Comparison of ENCODE assay signal across 8 mouse cellular contexts in the genomic region with DNA sequence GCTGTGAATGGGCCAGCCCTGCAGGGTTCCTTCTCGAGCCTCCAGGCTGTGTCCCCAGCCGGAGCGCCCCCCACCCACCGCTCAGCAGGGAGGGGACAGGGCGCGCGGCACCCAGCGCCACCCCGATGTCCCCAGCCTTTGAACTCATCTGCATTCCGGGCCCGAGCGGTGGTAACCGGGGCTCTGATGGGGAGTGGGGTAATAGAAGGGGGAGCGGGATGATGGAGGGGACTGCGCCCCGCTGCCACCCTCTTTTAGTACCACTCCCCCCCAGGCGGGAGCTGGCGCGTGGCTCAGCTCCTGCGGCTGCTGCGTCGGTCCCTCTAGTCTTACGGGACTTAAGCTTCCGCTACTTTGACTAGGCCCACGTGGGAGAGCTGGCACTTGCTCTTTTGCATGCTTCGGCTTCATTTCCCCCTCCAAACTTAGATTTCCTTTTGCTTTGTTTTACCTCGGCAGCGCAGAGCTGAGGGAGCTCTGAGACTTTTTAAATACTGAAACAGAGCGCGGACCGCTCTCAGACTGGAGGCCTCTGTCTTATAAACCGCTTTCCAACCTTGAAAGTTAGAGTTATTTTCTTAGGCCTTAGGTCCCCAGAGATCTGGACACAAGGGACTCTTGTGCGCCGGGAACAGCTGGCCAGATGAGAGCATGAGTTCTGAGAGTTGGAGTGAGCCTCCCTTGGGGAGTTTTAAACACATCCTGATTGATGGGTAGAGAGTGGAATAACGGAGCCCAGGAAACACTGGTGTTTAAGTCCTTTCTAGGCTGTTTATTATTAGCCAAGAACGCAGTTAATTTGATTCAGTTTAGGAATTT. TPM values are rescaled to one million over a fixed set of nuclear protein-coding genes. Genes with fewer than 3 reads are reported as not detected.
DNase-seq lines count a peak whose midpoint lies in the region; ATAC-seq and TF ChIP-seq lines count a peak whose summit lies in the region.

No protein-coding gene starts in this region.

- TF ChIP-seq EP300 in heart, adult 2 months (IDR thresholded peaks at IDR 0.05; ENCODE audit: insufficient read depth, low read depth, low read length), result no peak

- H3K9ac ChIP-seq in heart, adult 2 months (ENCODE audit: low read depth, low read length), result peak overlapping the region; percentile 79
- H3K9ac ChIP-seq in liver, embryonic 16.5 days (ENCODE audit: low read depth, low read length), result peak overlapping the region; percentile 63
- peak overlapping the region; percentile 86 for H3K9ac ChIP-seq in neural tube, embryonic 13.5 days

- ATAC-seq in liver, embryonic 16.5 days (ENCODE audit: low read depth), result peak; percentile 47
- ATAC-seq in neural tube, embryonic 13.5 days (ENCODE audit: low read depth), result peak; percentile 86

- TF ChIP-seq POLR2A in cortical plate, adult 2 months (IDR thresholded peaks at IDR 0.05; ENCODE audit: extremely low read depth, insufficient read depth, low read length), result no peak
- TF ChIP-seq POLR2A in heart, adult 2 months (IDR thresholded peaks at IDR 0.05; ENCODE audit: insufficient read depth, low read depth, low read length), result 0 out of 2 replicates have a peak, but pooled peaks have one; percentile 28

- H3K4me2 ChIP-seq in liver, embryonic 16.5 days (ENCODE audit: low read depth, low read length), result peak overlapping the region; percentile 77
- peak overlapping the region; percentile 92 for H3K4me2 ChIP-seq in neural tube, embryonic 13.5 days

- H3K27ac ChIP-seq in cortical plate, adult 2 months (ENCODE audit: insufficient read depth, low read length), result no peak overlapping the region
- H3K27ac ChIP-seq in heart, adult 2 months, result peak overlapping the region; percentile 88
- H3K27ac ChIP-seq in liver, embryonic 16.5 days (ENCODE audit: low read length), result peak overlapping the region; percentile 69
- peak overlapping the region; percentile 71 for H3K27ac ChIP-seq in neural tube, embryonic 13.5 days (replicated peaks)

- 2% methylated on average over 36 of the region's 36 CpGs for WGBS in heart, adult 2 months
- WGBS in liver, embryonic 16.5 days (ENCODE audit: insufficient replicate concordance), result under 1% methylated on average over 36 of the region's 36 CpGs
- WGBS in neural tube, embryonic 13.5 days, result under 1% methylated on average over 36 of the region's 36 CpGs

- H3K27me3 ChIP-seq in heart, adult 2 months (ENCODE audit: control insufficient read depth, insufficient read depth, low read length), result no peaks in the 10 kb centered on the region
- no peaks in the 10 kb centered on the region for H3K27me3 ChIP-seq in liver, embryonic 16.5 days (ENCODE audit: control insufficient read depth, insufficient read depth, low read depth, low read length)
- H3K27me3 ChIP-seq in neural tube, embryonic 13.5 days, result no peaks in the 10 kb centered on the region

- no peak for TF ChIP-seq CTCF in cortical plate, adult 2 months (IDR thresholded peaks at IDR 0.05; ENCODE audit: extremely low read depth, insufficient read depth, low read length)
- TF ChIP-seq CTCF in heart, adult 2 months (IDR thresholded peaks at IDR 0.05), result no peak

- H3K9me3 ChIP-seq in liver, embryonic 16.5 days (replicated peaks; ENCODE audit: control insufficient read depth, low read length), result no peaks in the 10 kb centered on the region
- H3K9me3 ChIP-seq in neural tube, embryonic 13.5 days, result no peaks in the 10 kb centered on the region

- H3K4me1 ChIP-seq in cortical plate, adult 2 months (ENCODE audit: control insufficient read depth, insufficient read depth, low read length), result no peaks in the 10 kb centered on the region
- peaks cover 12% of the 10 kb centered on the region for H3K4me1 ChIP-seq in heart, adult 2 months (ENCODE audit: control insufficient read depth, insufficient read depth, low read length)
- no peaks in the 10 kb centered on the region; the same call in 1 of the 2 replicates for H3K4me1 ChIP-seq in liver, embryonic 16.5 days (ENCODE audit: control insufficient read depth, low read depth, low read length)
- H3K4me1 ChIP-seq in neural tube, embryonic 13.5 days (replicated peaks), result peaks cover 22% of the 10 kb centered on the region

- DNase-seq in urinary bladder, postnatal 14 days (ENCODE audit: low spot score), result peak; percentile 39
- DNase-seq in urinary bladder, postnatal 10 days (ENCODE audit: low spot score), result no peak
- peak; percentile 69 to 75 for DNase-seq in heart, adult 2 months
- DNase-seq in kidney, adult 11 months, result peak; percentile 46
- DNase-seq in c-Kit-positive CD71-positive TER-119-positive erythroid progenitor cells, embryonic 14.5 days (ENCODE audit: low spot score), result no peak

- peak overlapping the region; percentile 65 for H3K4me3 ChIP-seq in cortical plate, adult 2 months (ENCODE audit: insufficient read depth, low read length)
- peak overlapping the region; percentile 99 for H3K4me3 ChIP-seq in heart, adult 2 months
- peak overlapping the region; percentile 76 for H3K4me3 ChIP-seq in liver, embryonic 16.5 days (ENCODE audit: low read depth, low read length)
- H3K4me3 ChIP-seq in neural tube, embryonic 13.5 days, result peak overlapping the region; percentile 92

- intact Hi-C loops in heart, adult 2 months (cut with DNase I), result no loop called here

- H3K36me3 ChIP-seq in heart, adult 2 months (ENCODE audit: control insufficient read depth, insufficient read depth, low read length), result peaks cover 2% of the 10 kb centered on the region; the same call in 1 of the 2 replicates
- H3K36me3 ChIP-seq in liver, embryonic 16.5 days (ENCODE audit: control insufficient read depth, insufficient read depth), result no peaks in the 10 kb centered on the region
- no peaks in the 10 kb centered on the region for H3K36me3 ChIP-seq in neural tube, embryonic 13.5 days

- 0 out of 2 replicates have a peak, but pooled peaks cover 2% of the 10 kb centered on the region for H3K79me2 ChIP-seq in heart, adult 2 months (replicated peaks; ENCODE audit: control insufficient read depth, insufficient read depth, low read length)

RNA-seq across cellular contexts. Expression of a gene that starts 0.8 kb away (rescaled TPM):
- 6.5 and 6.7 TPM in 2 replicates for polyA plus RNA-seq in cortical plate, adult 2 months (2012; rRNA removed)
- total RNA-seq in heart, adult 2 months (2021), result 10 to 100 TPM; 19.8 to 22.0 TPM
- 8.3 and 14.0 TPM in 2 replicates for polyA plus RNA-seq in heart, adult 2 months (2012; rRNA removed)
- 13.0 and 17.3 TPM in 2 replicates for polyA plus RNA-seq in liver, embryonic 16.5 days (2015; fragmentation: Nextera tagmentation; extraction: Ambion mirVana)
- polyA plus RNA-seq in neural tube, embryonic 13.5 days (2015; fragmentation: Nextera tagmentation; extraction: Ambion mirVana), result 23.9 and 28.8 TPM in 2 replicates

Comparison
In these comparisons a context has a peak if more than half of its experiments do, and no peak if none do; other contexts are left out.
1. DNase-seq: peak in urinary bladder, postnatal 14 days (single experiment), heart, adult 2 months (2 of 2) and kidney, adult 11 months (single experiment); none in urinary bladder, postnatal 10 days (single experiment) and c-Kit-positive CD71-positive TER-119-positive erythroid progenitor cells, embryonic 14.5 days (single experiment).
2. Peak in every context shown above with its lines, with median percentiles within 50 percentile points of each other: H3K4me3 ChIP-seq and H3K9ac ChIP-seq.